Mouse (Mus musculus) mesoderm, embryonic 11.5 days (tissue): ENCODE measurements around the gene Mia.

Source experiments
- DNase-seq: peaks from one replicate; pipeline ENCODE4 v3.0.0-alpha.2; 2012; ENCODE audit warnings: low read depth, low spot score

Gene Mia

GRCm38 (mm10) chr7:27185986-27186385 lies 5.0 kb upstream of the Mia start:
- no peak for DNase-seq

GRCm38 (mm10) chr7:27184964-27185363 lies 4.0 kb upstream of the Mia start:
- DNase-seq, result peak; percentile 47

- DNase-seq, result no peak
These were observed 1.5 kb upstream of the Mia start for GRCm38 (mm10) chr7:27182498-27182897.

GRCm38 (mm10) chr7:27180036-27180435 lies 921 bp downstream of the Mia start:
- DNase-seq, result no peak

- no peak for DNase-seq
These were observed 1.6 kb downstream of the Mia start for GRCm38 (mm10) chr7:27179217-27179918.

GRCm38 (mm10) chr7:27178324-27179216 lies 2.4 kb downstream of the Mia start, which contains the start of gene Rab4b:
TSS of gene Rab4b (minus strand) at chr7:27178896.
- DNase-seq, result peak; percentile 100

- DNase-seq, result no peak
These were observed 3.0 kb downstream of the Mia start for GRCm38 (mm10) chr7:27177942-27178323.

- no peak for DNase-seq
These were observed 6.1 kb downstream of the Mia start for GRCm38 (mm10) chr7:27174896-27175295.

GRCm38 (mm10) chr7:27174496-27174895 lies 6.5 kb downstream of the Mia start:
- DNase-seq, result no peak

- no peak for DNase-seq
These were observed 10.0 kb downstream of the Mia start for GRCm38 (mm10) chr7:27170981-27171380.

GRCm38 (mm10) chr7:27168371-27168770 lies 12.6 kb downstream of the Mia start:
- DNase-seq, result no peak

GRCm38 (mm10) chr7:27167475-27168094 lies 13.4 kb downstream of the Mia start:
- no peak for DNase-seq

GRCm38 (mm10) chr7:27166614-27167474 lies 14.1 kb downstream of the Mia start, which contains the start of gene Egln2:
TSS of gene Egln2 (minus strand) at chr7:27166802.
- peak; percentile 95 for DNase-seq

- DNase-seq, result peak; percentile 89
These were observed 14.7 kb downstream of the Mia start for GRCm38 (mm10) chr7:27166229-27166613.

GRCm38 (mm10) chr7:27165696-27166095 lies 15.3 kb downstream of the Mia start:
- no peak for DNase-seq

GRCm38 (mm10) chr7:27165007-27165655 lies 15.8 kb downstream of the Mia start:
- no peak for DNase-seq

- no peak for DNase-seq
These were observed 16.6 kb downstream of the Mia start for GRCm38 (mm10) chr7:27164112-27164947.

GRCm38 (mm10) chr7:27163450-27163805 lies 17.5 kb downstream of the Mia start:
- no peak for DNase-seq

- no peak for DNase-seq
These were observed 18.0 kb downstream of the Mia start for GRCm38 (mm10) chr7:27162780-27163449.
